Comparison of ENCODE assay signal across 14 mouse cellular contexts in the genomic region with DNA sequence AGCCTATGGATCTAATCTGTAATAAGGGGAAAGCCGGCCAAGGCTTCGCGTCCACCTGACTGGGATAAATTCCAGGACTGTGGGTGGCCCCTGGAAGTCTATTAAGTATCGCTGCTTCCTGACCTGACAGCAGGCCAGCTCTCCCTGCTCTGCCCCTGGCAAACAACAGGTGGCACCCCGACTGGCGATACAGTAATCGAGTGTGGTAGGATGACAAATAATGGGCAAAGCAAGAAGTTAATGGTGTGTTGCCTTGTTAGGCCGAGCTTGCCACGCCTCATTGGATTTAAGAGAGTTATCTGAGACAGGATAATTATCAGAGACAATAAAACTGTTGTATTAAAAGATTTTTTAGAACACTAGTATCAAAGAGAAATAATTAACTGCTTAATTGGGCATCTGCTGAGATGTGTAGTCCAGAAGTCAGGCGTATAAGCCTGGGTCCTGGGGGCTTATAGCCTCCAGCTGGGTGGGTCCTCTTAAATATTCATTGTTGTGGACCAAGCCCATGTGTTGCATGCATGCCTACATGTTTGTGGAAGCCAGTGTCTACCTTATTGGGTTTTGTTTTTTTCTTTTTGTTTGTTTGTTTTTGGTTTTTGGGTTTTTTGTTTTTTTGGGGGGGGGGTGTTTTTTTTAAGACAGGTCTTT.
A peak's percentile ranks its signal among the peaks of the same experiment; 100 is the strongest.
DNase-seq lines count a peak whose midpoint lies in the region; ATAC-seq and TF ChIP-seq lines count a peak whose summit lies in the region.
"Had no signal": no experiment of that assay in that cellular context is flagged by ENCODE, and none has a peak within 500 bp of the region (broad histone marks: within the 10 kb centered on the region; RNA-seq: fewer than 3 reads in every experiment).

No protein-coding gene starts in this region.

- H3K27me3 ChIP-seq in hindbrain, embryonic 11.5 days (ENCODE audit: control insufficient read depth, insufficient read depth, low read length), result peaks cover 3% of the 10 kb centered on the region; the same call in 1 of the 2 replicates
- peaks cover 21% of the 10 kb centered on the region; the same call in 1 of the 2 replicates for H3K27me3 ChIP-seq in hindbrain, embryonic 14.5 days (ENCODE audit: control insufficient read depth, insufficient read depth, low read length)
- H3K27me3 ChIP-seq in neural tube, embryonic 11.5 days (ENCODE audit: control insufficient read depth, insufficient read depth, low read length), result no peaks in the 10 kb centered on the region
- no peaks in the 10 kb centered on the region for H3K27me3 ChIP-seq in thymus, adult 2 months (ENCODE audit: control insufficient read depth, insufficient read depth, low read length)
- H3K27me3 ChIP-seq: stomach, embryonic 15.5 days had no signal

- 0 out of 2 replicates have a peak, but pooled peaks cover 2% of the 10 kb centered on the region for H3K4me1 ChIP-seq in hindbrain, embryonic 11.5 days (replicated peaks; ENCODE audit: control insufficient read depth, insufficient read depth, low read length)
- no peaks in the 10 kb centered on the region for H3K4me1 ChIP-seq in hindbrain, embryonic 14.5 days (replicated peaks; ENCODE audit: control insufficient read depth, insufficient read depth, low read length)
- 0 out of 2 replicates have a peak, but pooled peaks cover 3% of the 10 kb centered on the region for H3K4me1 ChIP-seq in neural tube, embryonic 11.5 days (ENCODE audit: control insufficient read depth, insufficient read depth, low read length)
- no peaks in the 10 kb centered on the region for H3K4me1 ChIP-seq in thymus, adult 2 months (replicated peaks; ENCODE audit: control insufficient read depth, insufficient read depth, low read length)

- no peaks in the 10 kb centered on the region for H3K9me3 ChIP-seq in hindbrain, embryonic 11.5 days (ENCODE audit: control insufficient read depth, low read length)
- H3K9me3 ChIP-seq in hindbrain, embryonic 14.5 days (ENCODE audit: control insufficient read depth, low read length), result no peaks in the 10 kb centered on the region
- no peaks in the 10 kb centered on the region for H3K9me3 ChIP-seq in neural tube, embryonic 11.5 days (ENCODE audit: control insufficient read depth, low read length)
- H3K9me3 ChIP-seq: heart, embryonic 15.5 days; liver, embryonic 15.5 days; stomach, embryonic 15.5 days had no signal

- peak; percentile 39; the same call in 1 of the 2 replicates for ATAC-seq in hindbrain, embryonic 11.5 days (ENCODE audit: low FRiP score)
- ATAC-seq in hindbrain, embryonic 14.5 days (ENCODE audit: low FRiP score), result no peak
- peak; percentile 54; the same call in 1 of the 2 replicates for ATAC-seq in neural tube, embryonic 11.5 days (ENCODE audit: insufficient read depth, low FRiP score, low TSS enrichment)

- no peak overlapping the region for H3K9ac ChIP-seq in hindbrain, embryonic 11.5 days (ENCODE audit: low read depth, low read length)
- H3K9ac ChIP-seq in hindbrain, embryonic 14.5 days, result no peak overlapping the region
- H3K9ac ChIP-seq in neural tube, embryonic 11.5 days (ENCODE audit: low read length), result no peak overlapping the region
- H3K9ac ChIP-seq: heart, embryonic 15.5 days; liver, embryonic 15.5 days; stomach, embryonic 15.5 days had no signal

- H3K27ac ChIP-seq in hindbrain, embryonic 11.5 days (ENCODE audit: low read depth, low read length), result no peak overlapping the region
- no peak overlapping the region for H3K27ac ChIP-seq in hindbrain, embryonic 14.5 days
- H3K27ac ChIP-seq in neural tube, embryonic 11.5 days (ENCODE audit: low read depth, low read length), result no peak overlapping the region
- no peak overlapping the region for H3K27ac ChIP-seq in thymus, adult 2 months (ENCODE audit: control insufficient read depth, insufficient read depth, low read length)
- H3K27ac ChIP-seq: gastrocnemius, adult 2 months; heart, embryonic 15.5 days; layer of hippocampus, adult 2 months; liver, embryonic 15.5 days; stomach, embryonic 15.5 days had no signal

- no peak overlapping the region for H3K4me3 ChIP-seq in hindbrain, embryonic 11.5 days (ENCODE audit: low read depth, low read length)
- no peak overlapping the region for H3K4me3 ChIP-seq in hindbrain, embryonic 14.5 days (replicated peaks; ENCODE audit: low read length)
- H3K4me3 ChIP-seq in neural tube, embryonic 11.5 days (ENCODE audit: low read depth, low read length), result no peak overlapping the region
- H3K4me3 ChIP-seq in thymus, adult 2 months (ENCODE audit: control insufficient read depth, insufficient read depth, low read length), result no peak overlapping the region
- H3K4me3 ChIP-seq: gastrocnemius, adult 2 months; heart, embryonic 15.5 days; layer of hippocampus, adult 2 months; liver, embryonic 15.5 days; stomach, embryonic 15.5 days had no signal

- no peak for DNase-seq in hindbrain, embryonic 11.5 days (ENCODE audit: low spot score)
- no peak for DNase-seq in hindbrain, embryonic 14.5 days (ENCODE audit: low spot score)
- no peak for DNase-seq in neural tube, embryonic 11.5 days (ENCODE audit: low spot score)
- DNase-seq in neural tube, embryonic 10.5 days (ENCODE audit: extremely low spot score, low spot score), result no peak
- peak; percentile 34 for DNase-seq in kidney, postnatal 10 days
- DNase-seq in thymus, adult 2 months, result no peak
- DNase-seq in MN1 (ENCODE audit: low spot score), result no peak
- DNase-seq in layer of hippocampus, postnatal 10 days (ENCODE audit: low spot score in 2 of 2), result no peak
- DNase-seq: adrenal gland, postnatal 14 days; gastrocnemius, adult 2 months had no signal

- TF ChIP-seq CTCF in thymus, adult 2 months (IDR thresholded peaks at IDR 0.05; ENCODE audit: borderline replicate concordance, control insufficient read depth, extremely low read depth, insufficient read depth, low read length, poor library complexity), result no peak

- 43% methylated on average over 10 of the region's 10 CpGs for WGBS in hindbrain, embryonic 11.5 days
- WGBS in hindbrain, embryonic 14.5 days, result 31% methylated on average over 10 of the region's 10 CpGs
- 37% methylated on average over 10 of the region's 10 CpGs for WGBS in neural tube, embryonic 11.5 days
- WGBS in thymus, adult 2 months, result 65% methylated on average over 10 of the region's 10 CpGs

- no peak for TF ChIP-seq POLR2A in thymus, adult 2 months (IDR thresholded peaks at IDR 0.05; ENCODE audit: control insufficient read depth, extremely low read depth, insufficient read depth, low read length, poor library complexity)

- H3K4me2 ChIP-seq in hindbrain, embryonic 11.5 days (replicated peaks; ENCODE audit: low read depth, low read length), result no peak overlapping the region
- H3K4me2 ChIP-seq in hindbrain, embryonic 14.5 days (replicated peaks), result no peak overlapping the region
- H3K4me2 ChIP-seq in neural tube, embryonic 11.5 days (ENCODE audit: low read depth), result no peak overlapping the region
- H3K4me2 ChIP-seq: heart, embryonic 15.5 days; liver, embryonic 15.5 days; stomach, embryonic 15.5 days had no signal

- no peaks in the 10 kb centered on the region for H3K36me3 ChIP-seq in hindbrain, embryonic 11.5 days (ENCODE audit: control insufficient read depth, insufficient read depth, low read length)
- H3K36me3 ChIP-seq in hindbrain, embryonic 14.5 days (replicated peaks; ENCODE audit: control insufficient read depth, insufficient read depth), result no peaks in the 10 kb centered on the region
- H3K36me3 ChIP-seq in neural tube, embryonic 11.5 days (ENCODE audit: control insufficient read depth, insufficient read depth, low read length), result no peaks in the 10 kb centered on the region
- H3K36me3 ChIP-seq in thymus, adult 2 months (ENCODE audit: control insufficient read depth, insufficient read depth, low read length), result no peaks in the 10 kb centered on the region
- H3K36me3 ChIP-seq: heart, embryonic 15.5 days; liver, embryonic 15.5 days; stomach, embryonic 15.5 days had no signal
